Mouse (Mus musculus) 416B (cell line): ENCODE data around the gene Fam161a.

Experiments
- DNase-seq: peaks from one replicate; pipeline ENCODE4 v3.0.0; 2011; ENCODE audit warnings: low read depth

Fam161a gene

DNA sequence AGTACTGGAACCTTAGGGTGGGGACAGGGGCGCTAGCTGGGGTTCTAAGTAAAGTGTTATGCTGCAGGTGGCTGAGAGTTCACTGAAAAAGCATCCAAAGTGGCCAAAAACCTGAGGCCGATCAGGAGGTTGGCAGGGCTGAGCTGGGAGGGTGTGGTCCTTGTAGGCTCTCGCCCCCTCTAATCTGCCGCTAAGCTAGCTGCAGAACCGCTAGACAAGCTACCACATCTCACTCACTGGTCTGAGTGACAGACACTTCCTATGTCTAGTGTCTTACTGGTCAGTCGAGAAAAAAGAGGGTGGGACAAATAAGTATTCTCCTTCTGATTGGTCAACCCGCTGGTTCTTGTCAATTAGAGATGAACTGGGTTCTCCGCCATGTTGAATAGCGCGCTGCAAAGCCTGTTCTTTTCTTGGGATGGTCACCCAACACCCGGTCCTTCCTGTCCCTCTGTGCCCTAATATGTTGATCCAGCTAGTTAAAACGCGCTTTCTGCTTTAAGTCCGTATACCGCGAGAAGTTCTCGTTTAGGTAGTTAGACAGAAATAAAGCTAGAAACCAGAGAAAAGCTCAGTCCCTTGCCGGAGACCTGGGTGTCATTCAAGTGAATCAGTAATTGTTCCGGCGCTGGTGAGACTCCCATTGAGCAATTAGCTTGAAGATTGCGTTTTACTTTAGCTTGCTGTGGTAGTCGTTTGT, at the start of gene Fam161a:
Fam161a (plus strand) TSS at position 51 of the 700 bp plus-strand sequence.
- peak; percentile 52 for DNase-seq

DNA sequence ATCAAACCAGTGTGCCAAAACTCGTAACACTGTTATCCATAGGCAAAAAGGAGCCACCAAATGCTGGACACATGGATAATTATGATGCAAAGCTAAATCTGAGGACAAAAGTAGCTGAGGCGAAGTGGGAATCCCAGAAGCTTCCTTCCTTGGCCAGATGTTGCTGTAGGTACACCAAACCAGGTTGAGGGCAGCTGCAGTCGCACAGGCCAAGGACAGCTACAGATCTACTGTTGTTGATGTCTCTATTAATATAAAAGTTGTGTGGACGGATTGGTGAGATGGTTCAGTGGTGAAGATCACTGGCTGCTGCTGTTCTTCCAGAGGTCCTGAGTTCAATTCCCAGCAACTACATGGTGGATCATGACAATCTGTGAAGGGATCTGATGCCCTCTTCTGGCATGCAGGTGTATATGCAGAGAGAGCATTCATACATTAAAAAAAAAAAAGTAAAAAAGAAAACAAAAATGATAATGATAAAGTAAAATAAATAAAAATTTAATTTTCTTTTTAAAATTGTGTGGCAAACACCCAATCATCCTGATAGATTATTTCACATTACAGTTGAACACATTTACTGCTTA, 49.4 kb upstream of the Fam161a start:
- peak; percentile 43 for DNase-seq

DNA sequence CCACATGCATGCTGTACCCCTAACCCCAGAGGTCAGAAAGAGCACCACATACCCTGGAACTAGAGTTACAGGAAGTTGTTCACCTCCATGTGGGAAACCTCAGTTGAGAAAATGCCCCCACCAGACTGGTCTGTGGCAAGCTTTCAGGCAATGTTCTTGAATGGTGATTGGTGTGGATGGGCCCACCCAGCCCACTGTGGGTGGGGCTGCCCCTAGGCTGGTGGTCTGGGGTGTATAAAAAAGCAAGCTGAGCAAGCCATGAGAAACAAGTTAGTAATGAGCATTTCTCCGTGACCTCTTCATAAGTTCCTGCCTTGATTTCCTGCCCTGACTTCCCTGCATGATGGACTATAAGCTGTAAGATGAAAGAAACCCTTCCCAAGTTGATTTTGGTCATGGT, 45.2 kb upstream of the Fam161a start:
- peak; percentile 25 for DNase-seq

DNA sequence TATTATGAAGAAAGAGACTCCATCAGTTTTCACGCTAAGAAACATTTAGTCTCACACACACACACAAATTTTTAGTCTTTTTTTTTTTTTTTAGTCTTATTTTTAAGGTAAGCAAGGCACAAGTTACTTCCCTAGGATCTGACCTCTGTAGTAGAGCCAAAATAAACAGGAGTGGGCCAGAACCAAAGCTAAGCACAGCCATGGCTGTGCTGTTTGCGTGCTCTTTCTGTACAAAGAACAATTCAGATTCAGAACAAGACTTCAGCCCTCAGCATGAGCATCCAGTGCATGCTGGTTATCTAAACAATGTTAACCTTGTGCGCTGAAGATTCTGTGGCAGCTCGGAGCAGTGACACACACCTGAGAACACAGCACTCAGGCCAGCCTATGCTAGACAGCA, 42.9 kb upstream of the Fam161a start:
- no peak for DNase-seq

DNA sequence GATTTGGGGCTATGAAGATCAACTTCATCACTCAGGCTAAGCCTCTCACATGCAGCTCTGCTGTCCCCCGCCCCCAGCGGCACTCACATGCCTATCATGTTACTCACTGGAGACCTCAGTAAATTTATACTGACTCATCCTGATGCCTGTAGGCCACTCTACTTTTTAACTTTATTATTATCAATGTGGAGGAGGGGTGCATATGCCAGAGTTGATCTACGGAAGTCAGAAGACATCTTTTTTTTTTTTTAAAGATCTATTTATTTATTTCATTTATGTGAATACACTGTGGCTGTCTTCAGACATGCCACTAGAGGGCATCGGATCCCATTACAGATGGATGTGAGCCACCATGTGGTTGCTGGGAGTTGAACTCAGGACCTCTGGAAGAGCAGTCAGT, 41.8 kb upstream of the Fam161a start:
- peak; percentile 35 for DNase-seq

DNA sequence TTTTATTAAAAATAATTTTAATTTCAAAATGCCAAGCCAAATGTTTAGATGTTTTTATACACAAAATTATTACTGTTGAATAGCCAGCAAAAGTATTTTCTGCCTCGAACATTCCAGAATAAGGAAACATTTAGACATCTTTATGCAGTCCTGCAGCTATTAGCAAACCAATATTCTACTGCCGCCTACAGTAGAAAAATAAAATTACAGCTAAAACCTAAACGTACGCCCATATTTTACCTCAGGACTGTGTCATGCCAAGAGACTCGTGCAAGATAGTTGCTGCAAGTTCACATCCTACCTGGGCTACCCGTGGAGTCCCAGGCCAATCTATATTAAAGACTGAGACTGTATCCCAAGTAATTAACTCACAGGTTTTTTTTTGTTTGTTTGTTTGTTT, 37.8 kb upstream of the Fam161a start:
- DNase-seq, result peak; percentile 78

DNA sequence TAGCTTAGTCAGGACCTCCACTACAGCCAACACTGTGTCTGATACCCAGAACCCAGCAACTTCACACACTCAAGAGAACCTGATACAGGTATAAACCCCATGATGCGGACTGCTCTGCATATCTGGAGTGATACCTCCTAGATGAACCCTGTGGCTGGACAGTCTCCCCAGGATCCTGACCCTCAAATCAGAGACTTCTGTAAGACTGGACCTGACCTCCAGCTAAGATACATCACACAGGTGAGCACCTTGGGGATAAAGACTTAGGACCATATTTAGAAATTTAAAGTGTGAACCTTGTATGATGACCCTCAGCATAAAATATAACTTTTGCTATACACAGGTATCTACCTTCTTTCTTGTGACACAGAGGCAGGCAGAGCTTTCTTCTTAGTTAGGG, 36.8 kb upstream of the Fam161a start:
- no peak for DNase-seq

DNA sequence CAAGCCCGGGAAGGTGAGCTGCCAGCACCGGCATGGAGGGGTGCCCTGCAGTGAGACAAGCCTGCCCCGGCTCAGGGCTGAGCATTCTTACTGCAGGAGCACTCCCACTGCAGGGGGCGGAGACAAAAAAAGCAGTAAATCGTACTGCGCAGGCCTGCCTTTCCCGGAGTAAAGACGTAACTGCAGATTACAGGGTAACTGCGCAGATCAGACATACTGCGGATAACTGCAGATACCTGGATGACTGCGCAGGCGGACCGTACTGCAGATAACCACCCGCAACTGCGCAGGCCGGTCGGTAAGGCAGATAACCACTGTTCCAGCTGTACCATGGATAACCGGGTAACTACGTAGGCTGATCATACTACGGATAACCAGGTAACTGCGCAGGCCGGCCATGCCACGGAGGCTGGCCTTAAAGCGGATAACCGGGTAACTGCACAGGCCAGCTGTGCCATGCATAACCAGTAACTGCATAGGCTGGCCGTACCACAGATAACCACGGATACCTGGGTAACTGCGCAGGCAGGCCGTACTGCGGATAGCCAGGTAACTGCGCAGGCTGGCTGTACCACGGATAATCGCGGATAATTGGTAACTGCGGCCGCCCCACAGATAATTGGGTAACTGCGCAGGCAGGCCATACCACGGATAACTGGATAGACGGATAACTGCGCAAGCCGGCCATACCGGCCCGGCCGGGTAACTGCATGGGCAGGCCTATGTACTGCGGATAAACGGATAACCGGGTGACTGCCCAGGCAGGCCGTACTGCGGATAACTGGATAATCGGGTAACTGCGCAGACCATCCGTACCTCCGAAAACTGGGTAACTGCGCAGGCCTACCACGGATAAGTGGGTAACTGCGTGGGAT, 35.3 kb upstream of the Fam161a start, which contains the start of gene Zrsr1:
Zrsr1 (plus strand) TSS at position 171 of the 875 bp plus-strand sequence.
- DNase-seq, result peak; percentile 89

DNA sequence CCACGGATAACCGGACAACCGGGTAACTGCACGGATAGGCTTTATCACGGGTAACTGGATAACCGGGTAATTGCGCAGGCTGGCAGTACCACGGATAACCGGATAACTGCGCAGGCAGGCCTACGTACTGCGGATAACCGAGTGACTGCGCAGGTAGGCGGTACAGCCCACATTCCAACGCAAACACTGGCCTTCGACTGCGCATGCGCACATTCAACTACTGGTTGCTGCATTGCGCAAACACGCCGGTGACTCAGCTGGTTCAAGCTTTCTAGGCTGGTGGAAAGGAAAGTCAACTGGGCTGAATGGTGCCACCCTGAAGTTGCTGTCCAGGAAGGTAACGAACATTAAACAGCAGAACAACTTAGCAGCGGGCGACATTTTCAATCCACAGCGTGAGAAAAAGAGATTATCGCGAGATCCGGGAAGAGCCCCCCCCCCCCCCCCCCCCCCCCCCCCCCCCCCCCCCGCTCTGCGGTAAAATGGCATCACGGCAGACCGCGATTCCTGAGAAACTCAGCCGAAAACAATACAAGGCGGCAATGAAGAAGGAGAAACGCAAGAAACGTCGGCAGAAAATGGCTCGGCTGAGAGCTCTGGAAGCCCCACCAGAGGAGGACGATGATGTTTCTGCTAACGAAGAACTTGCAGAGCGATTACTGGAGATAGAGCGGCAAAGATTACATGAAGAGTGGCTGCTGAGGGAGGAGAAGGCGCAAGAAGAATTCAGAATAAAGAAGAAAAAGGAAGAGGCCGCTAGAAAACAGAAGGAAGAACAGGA, 34.4 kb upstream of the Fam161a start:
- peak; percentile 93 for DNase-seq

DNA sequence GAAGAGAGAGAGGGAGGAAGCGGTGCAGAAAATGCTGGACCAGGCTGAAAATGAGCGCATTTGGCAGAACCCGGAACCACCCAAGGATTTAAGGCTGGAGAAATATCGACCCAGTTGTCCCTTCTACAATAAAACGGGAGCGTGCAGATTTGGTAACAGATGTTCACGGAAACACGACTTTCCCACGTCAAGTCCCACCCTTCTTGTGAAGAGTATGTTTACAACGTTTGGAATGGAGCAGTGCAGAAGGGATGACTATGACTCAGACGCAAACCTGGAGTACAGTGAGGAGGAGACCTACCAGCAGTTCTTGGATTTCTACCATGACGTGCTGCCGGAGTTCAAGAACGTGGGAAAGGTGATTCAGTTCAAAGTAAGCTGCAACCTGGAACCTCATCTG, 33.7 kb upstream of the Fam161a start:
- DNase-seq, result peak; percentile 41

DNA sequence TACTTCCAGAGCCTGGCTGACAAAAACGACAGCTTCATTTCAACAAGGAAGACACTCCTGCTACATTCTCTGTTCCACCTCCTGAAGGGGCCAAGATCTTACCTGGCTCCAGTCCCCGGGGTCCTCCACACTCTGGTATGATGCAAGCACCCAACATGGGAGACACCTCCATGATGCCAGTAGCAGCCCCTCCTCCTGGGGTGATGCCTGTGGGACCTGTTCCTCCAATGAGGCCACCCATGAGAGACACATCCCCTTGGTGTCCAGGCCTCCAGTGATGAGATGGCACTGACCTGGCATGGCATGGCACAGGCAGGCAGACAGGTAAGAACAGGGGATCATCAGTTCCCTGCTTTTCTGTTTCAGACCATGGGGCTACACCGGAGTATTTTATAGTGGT, 29.1 kb upstream of the Fam161a start:
- DNase-seq, result no peak

DNA sequence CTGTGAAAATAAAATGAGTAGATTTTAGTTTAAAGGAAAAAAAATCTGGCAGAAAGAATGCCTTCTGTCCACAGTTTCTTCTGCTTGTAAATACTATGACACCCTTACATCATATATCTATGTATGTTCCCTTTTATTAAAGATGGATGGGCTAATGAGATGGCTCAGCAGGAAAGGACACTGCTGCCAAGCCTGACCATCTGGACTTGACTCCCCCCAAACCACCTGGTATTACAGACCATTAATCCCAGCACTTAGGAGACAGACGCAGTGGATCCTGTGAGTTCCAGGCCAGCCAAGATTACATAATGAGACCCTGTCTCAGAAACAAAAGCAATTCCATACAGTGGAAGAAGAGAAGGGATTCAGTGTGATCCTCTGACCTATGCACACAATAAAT, 28.6 kb upstream of the Fam161a start:
- DNase-seq, result no peak

DNA sequence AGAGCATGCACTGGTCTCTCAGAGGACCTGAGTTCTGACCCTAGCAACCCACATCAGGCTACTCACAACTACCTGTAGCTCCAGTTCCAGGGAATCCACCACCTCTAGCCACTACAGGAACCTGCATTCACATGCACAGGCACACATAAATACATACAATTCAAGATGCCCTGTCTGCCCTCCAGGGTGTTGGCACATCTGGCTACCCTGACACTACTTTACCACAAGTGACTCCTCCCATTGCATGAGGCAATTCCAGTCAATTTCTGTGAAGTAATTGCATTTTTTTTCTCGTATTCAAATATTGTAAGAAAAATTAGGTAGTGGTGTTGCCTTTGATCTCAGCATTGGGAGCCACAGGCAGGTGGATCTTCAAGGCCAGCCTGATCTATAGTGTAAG, 28.1 kb upstream of the Fam161a start:
- DNase-seq, result peak; percentile 67

DNA sequence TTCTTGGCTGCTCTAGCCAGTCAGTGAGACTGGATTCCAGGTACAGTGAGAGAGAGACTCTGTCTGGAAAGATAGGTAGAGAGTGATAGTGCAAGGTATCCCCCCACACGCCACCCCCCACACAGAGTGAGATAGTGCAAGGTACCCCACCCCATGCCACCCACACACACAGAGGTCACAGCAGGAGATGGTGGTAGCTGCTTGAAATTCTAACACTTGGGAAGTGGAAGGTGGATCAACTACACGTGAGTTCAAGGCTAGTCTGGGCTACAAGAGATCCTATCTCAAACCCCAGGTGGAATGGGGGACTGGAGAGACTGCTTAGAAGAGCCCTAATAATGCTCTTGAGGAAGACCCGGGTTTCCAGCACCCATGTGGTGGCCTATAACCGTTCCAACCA, 26.3 kb upstream of the Fam161a start:
- DNase-seq, result peak; percentile 19

DNA sequence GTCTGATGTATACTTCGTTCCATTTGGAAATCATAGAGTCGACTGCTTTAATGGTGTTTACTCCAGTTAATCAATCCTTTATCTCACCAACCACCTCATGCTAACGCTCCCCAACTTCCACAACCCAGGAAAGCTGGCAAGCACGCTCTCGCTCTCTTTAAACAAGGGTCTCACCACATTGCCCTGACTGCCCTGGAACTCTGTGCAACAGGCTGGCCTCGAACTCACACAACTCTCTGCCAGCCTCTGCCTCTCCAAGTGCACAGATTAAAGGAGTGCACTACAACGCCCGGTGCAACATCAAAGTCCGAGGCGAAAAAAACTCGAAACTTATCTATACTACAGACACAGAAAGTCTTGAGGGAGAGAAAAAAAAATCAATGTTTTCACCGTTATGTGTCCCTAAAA, 25.8 kb upstream of the Fam161a start:
- no peak for DNase-seq

DNA sequence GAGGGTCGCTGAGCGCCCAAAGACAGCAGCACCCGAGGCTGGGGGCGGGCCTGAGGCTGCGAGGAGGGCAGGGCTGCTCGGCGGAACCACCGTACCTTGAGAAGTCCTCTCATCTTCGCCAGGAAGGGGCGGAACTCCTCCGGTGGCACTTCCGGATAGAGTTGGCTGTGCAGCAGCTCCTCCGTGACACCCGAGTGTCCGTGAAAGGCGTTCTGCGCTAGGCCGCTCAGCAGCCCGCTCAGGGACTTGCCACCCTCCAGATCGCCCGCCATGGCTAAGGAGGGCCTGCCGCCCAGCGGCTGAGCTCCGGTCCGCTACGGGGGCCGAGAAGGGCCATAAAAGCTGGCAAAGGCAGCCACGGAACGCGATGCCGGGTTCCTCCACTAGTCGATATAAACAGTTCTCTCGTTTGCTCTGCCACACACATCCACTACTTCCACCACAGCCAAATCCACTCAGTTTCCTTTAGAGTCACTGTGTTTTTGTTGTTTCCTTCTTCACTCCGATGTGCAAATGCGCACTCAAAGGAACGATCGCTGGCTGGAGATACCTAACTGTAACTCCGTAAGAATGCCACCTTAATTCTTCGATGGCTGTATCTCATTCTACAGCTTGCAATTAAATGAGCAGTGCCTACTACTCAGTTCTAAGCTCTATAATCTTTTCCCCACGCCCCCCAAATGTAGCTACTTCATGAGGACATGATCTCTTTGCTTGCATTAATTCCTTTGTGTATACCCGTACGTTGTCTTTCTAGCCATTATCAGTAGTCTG, 25.2 kb upstream of the Fam161a start, which contains the start of the genes Gm28048 and Commd1:
Gm28048 (minus strand) TSS at position 107 of the 774 bp plus-strand sequence.
Commd1 (minus strand) TSS at position 399 of the 774 bp plus-strand sequence.
- peak; percentile 94 for DNase-seq

DNA sequence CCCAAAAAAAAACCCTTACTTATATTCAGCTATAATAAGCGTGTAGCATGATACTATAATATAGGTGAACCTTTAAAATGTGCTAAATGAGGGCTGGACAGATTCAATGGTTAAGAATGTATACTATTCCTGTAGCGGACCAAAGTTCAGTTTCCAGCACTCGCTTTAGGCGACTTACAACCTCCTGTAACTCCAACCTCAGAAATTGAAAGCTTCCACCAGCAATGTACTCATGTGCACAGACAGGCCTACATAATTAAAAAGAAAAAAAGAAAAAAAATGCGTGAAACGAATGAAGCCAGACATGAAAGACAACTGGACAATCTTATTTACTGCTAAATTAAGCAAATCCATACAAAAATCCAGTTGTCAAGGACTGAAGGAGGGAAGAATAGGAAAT, 24.5 kb upstream of the Fam161a start:
- no peak for DNase-seq

DNA sequence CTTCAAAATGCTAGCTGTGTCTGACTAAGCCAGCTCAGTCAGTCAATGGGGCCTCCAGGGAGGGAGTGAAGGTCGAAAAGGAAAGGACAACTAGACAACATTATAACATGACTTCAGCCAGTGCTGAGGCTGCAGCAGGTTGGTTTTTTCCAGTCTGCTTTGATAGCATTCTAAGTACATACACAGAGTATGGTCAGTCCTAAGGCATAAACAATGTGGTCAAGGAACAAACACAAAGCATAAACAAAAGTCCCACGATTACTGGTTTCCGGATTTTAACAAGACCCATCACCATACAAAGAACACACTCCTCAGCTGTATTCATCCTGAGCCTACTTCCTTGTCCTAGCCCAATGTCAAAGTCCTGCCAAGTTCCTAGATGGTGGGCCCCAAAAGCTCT, 21.8 kb upstream of the Fam161a start:
- no peak for DNase-seq

DNA sequence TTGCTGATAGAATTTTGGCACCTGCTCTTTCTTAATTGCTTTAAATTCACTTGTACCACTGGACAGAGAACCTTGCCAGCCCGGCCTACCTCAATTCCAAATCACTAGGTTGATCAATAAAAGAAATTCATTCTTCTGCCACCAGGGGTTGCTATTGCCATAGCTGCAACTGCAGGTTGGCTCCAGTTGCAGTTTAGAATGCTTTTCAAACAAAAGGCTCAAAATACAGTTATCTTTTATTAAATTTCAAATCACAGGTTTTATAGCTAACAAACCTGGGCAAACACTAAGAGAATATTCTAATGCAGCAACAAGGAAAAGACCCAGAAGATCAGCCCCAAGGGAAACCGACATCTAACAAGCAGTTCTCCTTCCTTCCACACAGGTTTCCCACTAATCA, 20.0 kb upstream of the Fam161a start:
- peak; percentile 78 for DNase-seq

DNA sequence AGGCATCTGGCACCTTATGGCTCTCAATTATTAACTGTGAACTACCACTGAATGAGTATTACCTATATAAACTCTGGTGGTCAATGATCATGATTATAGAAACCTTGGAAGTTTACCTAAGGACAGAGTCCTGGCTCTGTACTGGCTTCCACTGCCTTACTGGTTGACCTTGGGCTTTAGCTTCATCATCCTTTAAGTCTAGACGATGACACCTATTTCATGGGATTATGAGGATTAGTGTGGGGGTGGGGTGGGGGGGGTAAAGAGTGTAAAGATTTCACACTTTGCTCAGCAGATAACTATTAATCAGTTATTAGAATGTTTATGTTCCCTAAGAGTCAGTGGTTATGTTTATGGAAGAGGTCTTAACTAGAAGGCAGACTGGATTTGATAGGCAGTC, 17.5 kb upstream of the Fam161a start:
- no peak for DNase-seq
